Mouse (Mus musculus) CD4-positive, CD25-positive, alpha-beta regulatory T cell, adult 2 months (primary cell): ENCODE data around the gene Cdca4.
"Not testable (repeated sequence)": the region's sequence is repeated elsewhere in the genome, so short reads cannot be mapped to it uniquely, and the experiment has no call there.

Experiments used
- DNase-seq: peaks from one replicate; pipeline ENCODE4 v3.0.0-alpha.2; 2012; ENCODE audit warnings: low read depth, low spot score

Gene Cdca4

GRCm38 (mm10) chr12:112857021-112857925 lies 28.1 kb upstream of the Cdca4 start:
- peak; percentile 48 for DNase-seq

- peak; percentile 70 for DNase-seq
These were observed 27.1 kb upstream of the Cdca4 start for GRCm38 (mm10) chr12:112856338-112856737.

- DNase-seq: peak; percentile 88
These were observed 25.5 kb upstream of the Cdca4 start for GRCm38 (mm10) chr12:112854610-112855333.

- peak; percentile 77 for DNase-seq
These were observed 24.0 kb upstream of the Cdca4 start for GRCm38 (mm10) chr12:112853050-112853729.

DNA sequence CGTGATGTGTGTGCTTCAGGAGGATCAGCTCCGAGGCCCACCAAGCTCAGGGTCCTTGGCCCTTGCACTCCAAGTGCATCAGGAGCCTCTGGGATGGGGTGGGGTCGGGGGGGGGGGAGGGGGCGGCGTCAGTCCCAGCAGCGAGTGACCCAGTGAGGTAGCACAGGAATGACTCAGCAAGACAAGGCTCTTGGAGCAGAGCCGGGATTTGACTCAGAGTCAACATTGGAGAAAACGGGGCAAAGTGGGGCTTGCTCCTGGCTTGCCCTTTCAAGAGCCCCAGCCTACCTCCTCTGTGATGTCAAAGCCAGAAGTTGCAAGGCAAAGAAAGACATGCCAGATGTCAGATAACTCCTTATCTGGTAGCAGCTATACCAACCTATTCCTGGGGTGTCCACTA lies 21.9 kb upstream of the Cdca4 start:
- no peak for DNase-seq

- DNase-seq: no peak
These were observed 21.1 kb upstream of the Cdca4 start for GRCm38 (mm10) chr12:112850344-112850743.

GRCm38 (mm10) chr12:112849235-112850022 lies 20.2 kb upstream of the Cdca4 start:
- DNase-seq: peak; percentile 50

- no peak for DNase-seq
These were observed 18.7 kb upstream of the Cdca4 start for GRCm38 (mm10) chr12:112847880-112848279.

- DNase-seq: peak; percentile 95
These were observed 14.6 kb upstream of the Cdca4 start for GRCm38 (mm10) chr12:112843803-112844202.

DNA sequence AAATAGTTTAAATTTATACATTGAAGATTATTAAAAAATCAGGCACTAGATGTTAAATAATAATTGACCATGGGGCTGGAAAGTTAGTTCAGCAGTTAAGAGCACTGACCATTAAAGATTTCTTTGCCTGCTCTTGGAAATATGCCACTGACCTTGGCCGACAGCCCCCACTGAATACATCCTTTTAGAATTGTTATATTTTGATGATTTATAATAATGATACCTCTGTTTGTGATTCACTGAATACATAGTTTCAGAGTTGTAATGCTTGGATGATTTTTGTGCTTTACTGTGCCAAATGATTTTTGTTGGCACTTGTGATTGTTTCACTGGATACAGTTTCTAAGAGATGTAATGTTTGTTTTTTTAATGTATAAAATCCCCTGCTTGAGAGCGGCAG lies 12.9 kb upstream of the Cdca4 start:
- DNase-seq: not testable (repeated sequence)

DNA sequence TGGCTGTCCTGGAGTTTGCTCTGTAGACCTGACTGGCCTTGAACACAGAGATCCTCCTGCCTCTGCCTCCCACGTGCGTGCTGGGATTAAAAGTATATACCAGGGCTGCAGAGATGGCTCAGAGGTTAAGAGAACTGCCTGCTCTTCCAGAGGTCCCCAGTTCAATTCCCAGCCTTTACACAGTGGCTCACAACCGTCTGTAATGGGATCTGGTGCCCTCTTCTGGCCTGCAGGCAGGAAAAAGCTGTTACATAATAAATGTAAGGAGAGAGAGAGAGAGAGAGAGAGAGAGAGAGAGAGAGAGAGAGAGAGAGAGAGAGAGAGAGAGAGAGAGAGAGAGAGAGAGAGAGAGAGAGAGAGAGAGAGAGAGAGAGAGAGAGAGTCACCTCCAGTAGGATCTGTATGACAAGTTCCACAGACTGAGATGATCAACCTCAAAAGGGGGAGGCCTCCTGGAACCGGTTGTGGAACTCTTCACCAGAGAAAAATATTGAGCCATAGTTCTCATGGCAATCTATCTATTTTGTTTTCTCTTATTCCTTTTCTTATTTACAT lies 12.2 kb upstream of the Cdca4 start:
- not testable (repeated sequence) for DNase-seq

DNA sequence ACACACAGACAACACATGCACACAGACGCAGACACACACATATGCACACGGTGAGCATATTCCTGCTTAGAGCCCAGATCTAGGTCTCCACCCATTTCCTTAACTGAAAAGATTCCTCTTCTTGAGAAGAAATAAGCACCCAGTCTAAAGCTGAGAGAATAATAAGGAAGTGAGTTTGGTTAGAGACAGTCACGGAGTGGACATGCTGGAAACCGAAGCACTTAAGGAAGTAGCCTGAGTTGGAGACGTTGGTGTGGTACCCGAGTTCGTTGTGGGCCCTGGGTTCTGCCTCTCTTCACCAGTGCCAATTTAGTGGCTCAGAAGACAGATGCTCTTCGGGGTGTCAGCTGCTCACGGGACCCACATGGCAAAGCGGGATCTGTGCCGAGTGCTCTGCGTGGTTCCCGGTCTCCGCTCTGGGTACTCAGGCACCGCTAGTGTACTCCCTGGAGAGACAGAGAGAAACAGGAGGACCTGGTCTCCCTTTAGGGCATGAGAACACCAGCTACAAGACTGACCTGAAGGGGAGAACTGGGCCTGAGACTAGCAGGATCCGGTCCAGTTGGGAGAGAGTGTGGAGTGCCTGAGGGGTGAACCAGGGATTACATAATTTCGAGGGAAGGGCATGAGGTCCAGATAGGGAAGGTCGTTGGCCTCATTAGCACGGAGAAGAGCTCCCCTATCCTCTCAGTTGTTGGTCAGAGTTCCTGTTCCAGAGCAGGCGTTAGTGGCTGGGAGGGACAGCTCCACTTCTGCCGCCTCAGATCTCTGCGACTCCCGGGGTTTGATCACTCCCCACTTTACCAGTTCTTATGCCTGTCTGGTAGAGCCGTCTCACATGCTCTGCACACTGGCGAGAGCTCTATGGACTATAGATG lies 11.2 kb upstream of the Cdca4 start:
- DNase-seq: no peak

DNA sequence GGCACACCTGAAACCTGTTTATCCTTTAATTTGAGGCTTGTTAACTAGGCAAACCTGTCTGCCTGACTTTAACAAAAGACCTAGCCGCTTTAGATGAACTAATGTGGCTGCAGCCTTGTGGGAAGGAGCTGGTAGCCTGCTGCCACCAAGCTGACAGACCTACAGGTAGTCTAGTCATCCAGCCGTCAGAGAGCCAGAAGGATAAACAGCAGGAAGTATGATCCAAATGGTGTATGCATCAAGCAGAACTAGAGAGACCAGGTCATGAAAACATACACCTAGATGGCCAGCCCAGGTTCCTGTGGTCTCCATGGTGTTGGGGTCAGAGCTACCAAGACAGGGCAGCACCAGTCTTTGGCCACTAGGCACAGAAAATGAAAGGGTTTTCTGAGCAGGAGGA lies 5.8 kb upstream of the Cdca4 start:
- DNase-seq: no peak

DNA sequence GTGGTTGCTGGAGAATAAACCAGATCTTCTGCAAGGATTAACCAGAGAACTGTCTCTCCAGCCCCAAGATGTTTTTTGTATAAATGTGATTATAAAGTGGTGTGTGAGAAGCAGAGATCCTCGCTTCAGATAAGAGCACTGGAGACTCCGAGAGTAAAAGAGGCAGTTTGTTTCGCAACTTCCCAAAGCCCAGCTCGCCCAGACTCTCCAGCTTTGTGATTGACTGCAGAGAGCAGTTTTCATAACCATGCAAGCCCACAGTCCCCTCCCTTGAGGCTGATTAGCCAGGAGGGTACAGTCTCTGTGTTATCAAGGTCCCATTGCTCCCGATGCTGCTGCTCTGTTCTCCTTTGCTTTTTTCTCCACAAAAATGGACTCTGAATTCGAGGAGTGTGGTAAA lies 4.3 kb upstream of the Cdca4 start:
- DNase-seq: no peak

- DNase-seq: no peak
These were observed 3.2 kb upstream of the Cdca4 start for GRCm38 (mm10) chr12:112832411-112832810.

DNA sequence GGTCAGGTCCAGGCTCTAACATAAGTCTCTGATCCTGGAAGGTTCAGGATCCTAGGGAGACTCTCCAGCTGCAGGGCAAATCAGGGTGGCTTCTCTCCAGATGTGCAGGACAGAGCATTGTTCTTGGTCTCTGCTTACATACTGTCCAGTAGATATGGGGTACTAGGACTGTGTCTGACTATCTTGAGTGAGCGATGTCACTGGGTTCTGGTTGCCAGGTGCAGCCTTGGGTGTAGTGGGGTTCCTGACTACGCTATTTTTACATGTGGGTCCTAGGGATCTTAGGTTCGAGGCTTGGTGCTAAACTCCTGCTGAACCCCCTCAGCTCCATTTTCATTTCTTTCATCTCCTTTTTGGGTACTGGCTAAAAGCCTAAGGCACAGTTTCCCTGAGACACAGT lies 1.3 kb upstream of the Cdca4 start:
- no peak for DNase-seq

DNA sequence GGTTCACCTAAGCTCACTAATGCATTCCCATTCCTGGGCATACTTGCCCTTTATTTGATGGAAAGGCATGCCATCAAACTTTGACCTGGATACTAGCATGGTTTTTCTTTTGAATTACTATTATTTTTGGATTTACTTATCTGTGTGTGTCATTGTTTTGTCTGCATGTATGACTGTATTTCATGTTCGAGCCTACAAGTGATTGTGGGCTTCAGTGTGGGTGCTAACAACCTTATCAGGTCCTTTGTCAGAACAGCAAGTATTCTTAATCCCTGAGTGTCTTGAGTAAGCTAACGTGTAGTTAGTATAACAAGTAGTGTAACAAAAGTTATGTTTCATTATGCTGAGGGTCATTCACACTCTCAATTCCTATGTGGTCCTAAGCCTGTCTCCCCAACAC lies 918 bp upstream of the Cdca4 start:
- no peak for DNase-seq

DNA sequence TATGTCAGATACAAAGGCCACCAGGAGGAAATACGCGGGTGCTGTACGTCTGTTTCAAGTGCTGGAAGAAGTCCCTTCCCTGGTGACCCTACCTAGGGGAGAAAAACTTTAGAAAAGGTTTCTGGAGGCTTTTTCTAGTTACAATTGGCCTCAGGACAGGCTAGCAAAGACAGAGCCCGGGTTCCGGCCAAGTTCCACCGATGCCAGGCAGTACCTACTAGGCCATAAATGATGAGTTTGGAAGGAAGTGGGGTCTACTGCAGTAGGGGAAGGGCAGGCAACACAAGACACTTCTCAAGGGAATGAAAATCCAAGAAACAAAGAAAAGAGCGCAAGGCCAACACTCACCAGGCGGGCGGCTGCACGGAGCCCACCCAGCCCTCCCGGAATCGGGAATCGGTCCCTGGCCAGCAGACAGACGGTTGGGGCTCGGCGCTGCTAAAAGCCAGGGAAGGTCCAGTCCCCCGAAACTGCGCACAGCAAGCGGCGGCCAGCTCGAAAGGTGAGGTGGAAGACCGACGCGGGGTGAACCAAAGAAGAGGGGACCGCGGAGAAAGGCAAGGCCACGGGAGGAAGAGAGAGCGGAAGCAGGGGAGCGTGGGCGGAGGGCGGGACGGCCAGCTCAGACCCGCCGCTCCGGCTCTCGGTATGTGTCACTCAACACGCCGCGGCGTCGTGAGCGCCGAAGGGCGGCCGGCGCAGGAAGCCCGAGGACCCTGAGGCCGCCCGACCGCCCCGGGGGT lies 551 bp downstream of the Cdca4 start:
- peak; percentile 89 for DNase-seq

GRCm38 (mm10) chr12:112825901-112826300 lies 3.3 kb downstream of the Cdca4 start:
- no peak for DNase-seq
